Mouse (Mus musculus) neural tube, embryonic 11.5 days (tissue): Measurements from ENCODE around the gene Zfp217. TPM values are rescaled to one million over a fixed set of nuclear protein-coding genes. Genes with fewer than 3 reads are reported as not detected.

Experiments
- ATAC-seq: fragments of 200-750 bp; cut with Nextera tagmentation; 2 replicates; pipeline ENCODE4 v1.8.0; 2017; ENCODE audit warnings: moderate number of reproducible peaks, mild to moderate bottlenecking, moderate TSS enrichment, moderate library complexity; ENCODE audit not compliant: insufficient read depth, low FRiP score, low TSS enrichment
- DNase-seq: peaks from one replicate; pipeline ENCODE4 v3.0.0-alpha.2; 2015; ENCODE audit warnings: low spot score
- H3K27ac ChIP-seq: fragments of 300-500 bp; sonication (generic); 2 replicates; pipeline ENCODE4 v1.5.1; 2014; ENCODE audit warnings: low read depth, mild to moderate bottlenecking, low read length
- H3K27me3 ChIP-seq: fragments of 300-500 bp; sonication (generic); 2 replicates; pipeline ENCODE4 v1.6.1; 2014; ENCODE audit warnings: mild to moderate bottlenecking, low read length, mixed read lengths; ENCODE audit not compliant: control insufficient read depth, insufficient read depth
- H3K36me3 ChIP-seq: fragments of 300-500 bp; sonication (generic); 2 replicates; pipeline ENCODE4 v1.6.1; 2014; ENCODE audit warnings: mild to moderate bottlenecking, low read length, moderate library complexity, mixed read lengths; ENCODE audit not compliant: control insufficient read depth, insufficient read depth
- H3K4me1 ChIP-seq: fragments of 300-500 bp; sonication (generic); 2 replicates; pipeline ENCODE4 v1.6.1; 2014; ENCODE audit warnings: low read length, mixed read lengths; ENCODE audit not compliant: control insufficient read depth, insufficient read depth
- H3K4me2 ChIP-seq: fragments of 300-500 bp; sonication (generic); 2 replicates; pipeline ENCODE4 v1.6.1; 2014; ENCODE audit warnings: low read depth, mild to moderate bottlenecking, moderate library complexity
- H3K4me3 ChIP-seq: fragments of 300-500 bp; sonication (generic); 2 replicates; pipeline ENCODE4 v1.5.1; 2014; ENCODE audit warnings: low read depth, low read length
- H3K9ac ChIP-seq: fragments of 300-500 bp; sonication (generic); 2 replicates; pipeline ENCODE4 v1.6.1; 2014; ENCODE audit warnings: mild to moderate bottlenecking, low read length
- H3K9me3 ChIP-seq: fragments of 300-500 bp; sonication (generic); 2 replicates; pipeline ENCODE4 v1.6.1; 2016; ENCODE audit warnings: low read length; ENCODE audit not compliant: control insufficient read depth
- WGBS: fragments of 180-500 bp; shearing (Covaris S2); extraction: QIAGEN DNeasy Blood & Tissue Kit; methylation state at CpG from one replicate; pipeline ENCODE4 v1.1.7; 2014; 5-methylcytosine and 5-hydroxymethylcytosine counted together
- polyA plus RNA-seq: library from polyadenylated mRNA; unstranded; fragments of >200 nt; fragmentation: Nextera tagmentation; extraction: Ambion mirVana; gene quantifications from 2 replicates; pipeline ENCODE4 v1.2.1, GENCODE M21; 2014

Zfp217 gene
- polyA plus RNA-seq, 1 experiment from 2014 or later: 3.5 TPM

GRCm38 (mm10) chr2:170126266-170126665, 21.6 kb downstream of the Zfp217 start:
- peaks cover 22% of the 10 kb centered on the region for H3K4me1 ChIP-seq
- WGBS: 90% methylated on average over 1 of the region's 1 CpGs

GRCm38 (mm10) chr2:170122197-170122596, 25.7 kb downstream of the Zfp217 start:
- Histone ChIP-seq H3K27ac (no peak overlapping the region), H3K4me2 (no peak overlapping the region), H3K9me3 (no peaks in the 10 kb centered on the region), H3K27me3 (no peaks in the 10 kb centered on the region), H3K4me3 (no peak overlapping the region), H3K9ac (no peak overlapping the region), H3K4me1 (peaks cover 8% of the 10 kb centered on the region), H3K36me3 (peaks cover 3% of the 10 kb centered on the region; the same call in 1 of the 2 replicates)
- DNase-seq (no peak), ATAC-seq (no peak)
- WGBS: 94% methylated on average over 7 of the region's 7 CpGs

More at GRCm38 (mm10) chr2:170126266-170126665, 21.6 kb downstream of the Zfp217 start:
- H3K4me3 ChIP-seq: no peak overlapping the region
- no peaks in the 10 kb centered on the region for H3K27me3 ChIP-seq
- H3K4me2 ChIP-seq: no peak overlapping the region
- no peaks in the 10 kb centered on the region for H3K9me3 ChIP-seq
- DNase-seq: no peak
- ATAC-seq: no peak
- H3K27ac ChIP-seq: no peak overlapping the region
- no peaks in the 10 kb centered on the region for H3K36me3 ChIP-seq
- no peak overlapping the region for H3K9ac ChIP-seq

- H3K27me3 ChIP-seq: no peaks in the 10 kb centered on the region
- ATAC-seq: no peak
- WGBS: 92% methylated on average over 19 of the region's 19 CpGs
- no peak overlapping the region for H3K27ac ChIP-seq
- peaks cover 4% of the 10 kb centered on the region for H3K4me1 ChIP-seq
- no peaks in the 10 kb centered on the region for H3K9me3 ChIP-seq
- H3K9ac ChIP-seq: no peak overlapping the region
- H3K4me2 ChIP-seq: no peak overlapping the region
- H3K4me3 ChIP-seq: no peak overlapping the region
- DNase-seq: no peak
- peaks cover 5% of the 10 kb centered on the region for H3K36me3 ChIP-seq
Observed at GRCm38 (mm10) chr2:170120139-170121027, 27.5 kb downstream of the Zfp217 start.

- Histone ChIP-seq H3K4me3 (no peak overlapping the region), H3K27ac (no peak overlapping the region), H3K4me1 (no peaks in the 10 kb centered on the region), H3K4me2 (no peak overlapping the region), H3K9me3 (no peaks in the 10 kb centered on the region), H3K27me3 (no peaks in the 10 kb centered on the region), H3K9ac (no peak overlapping the region), H3K36me3 (peaks cover 18% of the 10 kb centered on the region)
- no peak for ATAC-seq
- peak; percentile 68 for DNase-seq
- 56% methylated on average over 4 of the region's 4 CpGs for WGBS
Observed at GRCm38 (mm10) chr2:170116704-170117281, 31.1 kb downstream of the Zfp217 start.

GRCm38 (mm10) chr2:170110306-170110705, 37.6 kb downstream of the Zfp217 start:
- Histone ChIP-seq H3K36me3 (peaks cover 14% of the 10 kb centered on the region), H3K9ac (no peak overlapping the region), H3K4me2 (no peak overlapping the region), H3K4me3 (no peak overlapping the region), H3K27ac (no peak overlapping the region), H3K27me3 (no peaks in the 10 kb centered on the region), H3K9me3 (no peaks in the 10 kb centered on the region), H3K4me1 (no peaks in the 10 kb centered on the region)
- DNase-seq (no peak), ATAC-seq (no peak)
- WGBS: 90% methylated on average over 8 of the region's 8 CpGs

- Histone ChIP-seq H3K36me3 (peaks cover 10% of the 10 kb centered on the region), H3K4me1 (no peaks in the 10 kb centered on the region), H3K9me3 (no peaks in the 10 kb centered on the region), H3K27ac (no peak overlapping the region), H3K9ac (no peak overlapping the region), H3K4me3 (no peak overlapping the region), H3K4me2 (no peak overlapping the region), H3K27me3 (no peaks in the 10 kb centered on the region)
- DNase-seq (no peak), ATAC-seq (no peak)
- WGBS: 57% methylated on average over 5 of the region's 5 CpGs
Observed at GRCm38 (mm10) chr2:170109528-170109927, 38.4 kb downstream of the Zfp217 start.

GRCm38 (mm10) chr2:170107791-170108190, 40.1 kb downstream of the Zfp217 start:
- no peak overlapping the region for H3K4me3 ChIP-seq
- no peak overlapping the region for H3K27ac ChIP-seq
- H3K27me3 ChIP-seq: no peaks in the 10 kb centered on the region
- ATAC-seq (no peak), DNase-seq (no peak)
- no peaks in the 10 kb centered on the region for H3K4me1 ChIP-seq
- WGBS: 91% methylated on average over 3 of the region's 3 CpGs
- H3K36me3 ChIP-seq: peaks cover 2% of the 10 kb centered on the region; the same call in 1 of the 2 replicates
- no peaks in the 10 kb centered on the region for H3K9me3 ChIP-seq
- no peak overlapping the region for H3K4me2 ChIP-seq
- no peak overlapping the region for H3K9ac ChIP-seq

- Histone ChIP-seq H3K4me2 (no peak overlapping the region), H3K36me3 (peaks cover 2% of the 10 kb centered on the region; the same call in 1 of the 2 replicates), H3K4me1 (no peaks in the 10 kb centered on the region), H3K27me3 (no peaks in the 10 kb centered on the region), H3K27ac (no peak overlapping the region), H3K9ac (no peak overlapping the region), H3K4me3 (no peak overlapping the region), H3K9me3 (no peaks in the 10 kb centered on the region)
- no peak for ATAC-seq
- 89% methylated on average over 9 of the region's 9 CpGs for WGBS
- DNase-seq: no peak
Observed at GRCm38 (mm10) chr2:170106000-170106399, 41.9 kb downstream of the Zfp217 start.

GRCm38 (mm10) chr2:170104396-170104795, 43.5 kb downstream of the Zfp217 start:
- Histone ChIP-seq H3K4me1 (no peaks in the 10 kb centered on the region), H3K4me2 (no peak overlapping the region), H3K27ac (no peak overlapping the region), H3K27me3 (no peaks in the 10 kb centered on the region), H3K4me3 (no peak overlapping the region), H3K9me3 (no peaks in the 10 kb centered on the region), H3K9ac (no peak overlapping the region), H3K36me3 (no peaks in the 10 kb centered on the region)
- DNase-seq (no peak), ATAC-seq (no peak)
- 90% methylated on average over 6 of the region's 6 CpGs for WGBS
